Mouse (Mus musculus): ENCODE measurements at regions not wholly inside any gene's neighbourhood (a gene's known extent, or its start where the extent isn't known, plus 50 kb on each side); places are given as distances from the start of the nearest gene placed in this dataset.
"Not testable (repeated sequence)": the region's sequence is repeated elsewhere in the genome, so short reads cannot be mapped to it uniquely, and the experiment has no call there.

GRCm38 (mm10) chr17:17197229-17197628 lies 76.0 kb downstream of the Zfp97 start:
- not testable (repeated sequence) for DNase-seq; H3K4me2 ChIP-seq (ENCODE audit: low read length); H3K9ac ChIP-seq (replicated peaks; ENCODE audit: low read length); ATAC-seq (ENCODE audit: low FRiP score, low TSS enrichment); H3K36me3 ChIP-seq (ENCODE audit: control insufficient read depth, insufficient read depth, low read length); H3K27ac ChIP-seq (replicated peaks; ENCODE audit: low read depth, low read length); H3K27me3 ChIP-seq (ENCODE audit: control insufficient read depth, insufficient read depth, low read length); H3K4me3 ChIP-seq (replicated peaks; ENCODE audit: low read depth, low read length); H3K4me1 ChIP-seq (ENCODE audit: control insufficient read depth, insufficient read depth, low read length)
- 99% methylated on average over 2 of the region's 2 CpGs for WGBS
- peaks cover 36% of the 10 kb centered on the region for H3K9me3 ChIP-seq (ENCODE audit: control insufficient read depth, low read length)

GRCm38 (mm10) chr17:17229069-17229468 lies 107.9 kb downstream of the Zfp97 start:
- 53% methylated on average over 2 of the region's 2 CpGs for WGBS
- Histone ChIP-seq H3K4me2 (ENCODE audit: low read length) (no peak overlapping the region), H3K4me1 (ENCODE audit: control insufficient read depth, insufficient read depth, low read length) (no peaks in the 10 kb centered on the region), H3K27ac (replicated peaks; ENCODE audit: low read depth, low read length) (no peak overlapping the region), H3K9ac (replicated peaks; ENCODE audit: low read length) (no peak overlapping the region), H3K9me3 (ENCODE audit: control insufficient read depth, low read length) (no peaks in the 10 kb centered on the region), H3K36me3 (ENCODE audit: control insufficient read depth, insufficient read depth, low read length) (no peaks in the 10 kb centered on the region), H3K27me3 (ENCODE audit: control insufficient read depth, insufficient read depth, low read length) (no peaks in the 10 kb centered on the region), H3K4me3 (replicated peaks; ENCODE audit: low read depth, low read length) (no peak overlapping the region)
- ATAC-seq (ENCODE audit: low FRiP score, low TSS enrichment) (no peak), DNase-seq (no peak)

DNA sequence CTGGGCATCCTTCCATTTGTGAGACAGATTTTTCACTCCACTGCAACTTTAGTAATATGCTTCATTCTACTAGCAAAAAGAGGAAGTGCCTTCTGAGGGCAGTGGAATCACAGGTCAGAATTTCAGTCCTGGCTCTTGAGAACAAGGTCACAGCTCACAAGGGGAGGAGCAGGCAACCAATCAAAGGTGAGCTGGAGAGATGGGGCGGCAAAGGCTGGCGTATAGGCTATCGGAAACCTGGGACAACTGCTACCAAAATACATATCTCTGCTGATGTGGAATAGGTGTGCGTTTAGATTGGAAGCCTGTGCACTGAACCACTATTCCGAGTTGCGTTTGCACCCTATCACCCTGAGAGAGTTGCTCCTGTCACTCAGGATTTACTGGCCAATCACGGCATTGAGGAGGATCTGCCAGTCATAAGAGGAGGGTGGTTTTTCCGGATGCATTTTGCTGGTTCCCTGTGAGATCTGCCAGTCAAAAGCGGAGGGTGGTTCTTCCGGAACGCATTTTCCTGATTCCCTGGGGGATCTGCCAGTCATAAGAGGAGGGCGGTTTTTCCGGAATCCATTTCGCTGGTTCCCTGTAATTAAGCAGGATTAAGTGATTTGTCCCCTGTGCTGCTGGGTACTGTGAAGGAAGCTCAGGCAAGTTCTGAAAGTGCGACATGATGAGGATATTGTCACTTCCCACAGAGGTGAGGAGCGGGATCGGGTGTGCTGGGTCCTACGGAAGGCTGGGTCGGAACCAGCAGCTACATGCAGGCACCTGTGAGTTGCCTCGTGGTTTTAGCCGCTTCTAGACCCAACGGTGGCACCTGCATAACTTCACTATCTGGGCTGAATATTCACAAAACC lies 113.3 kb downstream of the Zfp97 start:
- H3K36me3 ChIP-seq (ENCODE audit: control insufficient read depth, insufficient read depth, low read length); H3K27me3 ChIP-seq (ENCODE audit: control insufficient read depth, insufficient read depth, low read length); H3K4me1 ChIP-seq (ENCODE audit: control insufficient read depth, insufficient read depth, low read length); H3K9me3 ChIP-seq (ENCODE audit: control insufficient read depth, low read length): not testable (repeated sequence)
- ATAC-seq (ENCODE audit: low FRiP score, low TSS enrichment) (peak; percentile 100), DNase-seq (peak; percentile 97)
- peak overlapping the region; percentile 51 for H3K4me3 ChIP-seq (replicated peaks; ENCODE audit: low read depth, low read length)
- peak overlapping the region; percentile 55 for H3K4me2 ChIP-seq (ENCODE audit: low read length)
- H3K9ac ChIP-seq (replicated peaks; ENCODE audit: low read length), result peak overlapping the region; percentile 52
- peak overlapping the region; percentile 67 for H3K27ac ChIP-seq (replicated peaks; ENCODE audit: low read depth, low read length)
- 1% methylated on average over 19 of the region's 22 CpGs for WGBS

DNA sequence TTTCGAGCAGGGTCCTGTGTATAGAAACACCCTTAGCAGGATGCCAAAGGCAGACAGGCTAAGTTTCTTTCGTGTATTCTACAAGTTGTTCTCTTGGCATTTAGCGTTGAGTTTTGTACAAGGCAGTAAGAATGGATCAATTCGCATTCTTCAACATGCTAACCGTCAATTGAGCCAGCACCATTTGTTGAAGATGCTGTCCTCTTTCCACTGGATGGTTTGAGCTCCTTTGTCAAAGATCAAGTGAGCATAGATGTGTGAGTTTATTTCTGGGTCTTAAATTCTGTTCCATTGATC lies 113.9 kb downstream of the Zfp97 start:
- peak overlapping the region; percentile 51 for H3K4me3 ChIP-seq (replicated peaks; ENCODE audit: low read depth, low read length)
- peak overlapping the region; percentile 55 for H3K4me2 ChIP-seq (ENCODE audit: low read length)
- ATAC-seq (ENCODE audit: low FRiP score, low TSS enrichment); H3K36me3 ChIP-seq (ENCODE audit: control insufficient read depth, insufficient read depth, low read length); H3K27me3 ChIP-seq (ENCODE audit: control insufficient read depth, insufficient read depth, low read length); H3K27ac ChIP-seq (replicated peaks; ENCODE audit: low read depth, low read length); H3K9me3 ChIP-seq (ENCODE audit: control insufficient read depth, low read length); H3K4me1 ChIP-seq (ENCODE audit: control insufficient read depth, insufficient read depth, low read length): not testable (repeated sequence)
- peak; percentile 33 for DNase-seq
- H3K9ac ChIP-seq (replicated peaks; ENCODE audit: low read length), result peak overlapping the region; percentile 52
- WGBS, result under 1% methylated on average over 5 of the region's 5 CpGs
